Mouse (Mus musculus) embryonic facial prominence, embryonic 13.5 days (tissue): ENCODE data around the gene Cit. TPM values are rescaled to one million over a fixed set of nuclear protein-coding genes. Genes with fewer than 3 reads are reported as not detected.

Experiments used
- ATAC-seq: fragments of 200-750 bp; cut with Nextera tagmentation; 2 replicates; pipeline ENCODE4 v1.8.0; 2017; ENCODE audit warnings: low read depth; ENCODE audit not compliant: insufficient number of reproducible peaks, insufficient read depth, low FRiP score, low TSS enrichment
- H3K27ac ChIP-seq: fragments of 300-500 bp; sonication (generic); 2 replicates; pipeline ENCODE4 v1.5.1; 2015; ENCODE audit warnings: moderate library complexity, mild to moderate bottlenecking, inconsistent platforms
- H3K27me3 ChIP-seq: fragments of 300-500 bp; sonication (generic); 2 replicates; pipeline ENCODE4 v1.6.1; 2015; ENCODE audit warnings: mild to moderate bottlenecking, inconsistent platforms
- H3K36me3 ChIP-seq: fragments of 300-500 bp; sonication (generic); 2 replicates; pipeline ENCODE4 v1.6.1; 2015; ENCODE audit warnings: mild to moderate bottlenecking, inconsistent platforms
- H3K4me1 ChIP-seq: fragments of 300-500 bp; sonication (generic); 2 replicates; pipeline ENCODE4 v1.6.1; 2015; ENCODE audit warnings: inconsistent platforms
- H3K4me2 ChIP-seq: fragments of 300-500 bp; sonication (generic); 2 replicates; pipeline ENCODE4 v1.6.1; 2015; ENCODE audit warnings: moderate library complexity, mild to moderate bottlenecking, inconsistent platforms
- H3K4me3 ChIP-seq: fragments of 300-500 bp; sonication (generic); 2 replicates; pipeline ENCODE4 v1.5.1; 2015; ENCODE audit warnings: mild to moderate bottlenecking, inconsistent platforms
- H3K9ac ChIP-seq: fragments of 300-500 bp; sonication (generic); 2 replicates; pipeline ENCODE4 v1.6.1; 2015; ENCODE audit warnings: mild to moderate bottlenecking, inconsistent platforms
- H3K9me3 ChIP-seq: fragments of 300-500 bp; sonication (generic); 2 replicates; pipeline ENCODE4 v1.6.1; 2016; ENCODE audit warnings: inconsistent platforms
- WGBS: fragments of 180-500 bp; shearing (Covaris S2); methylation state at CpG from one replicate; pipeline ENCODE4 v1.1.7; 2015; ENCODE audit warnings: mixed read lengths; 5-methylcytosine and 5-hydroxymethylcytosine counted together
- polyA plus RNA-seq: library from polyadenylated mRNA; unstranded; fragments of >200 nt; fragmentation: Nextera tagmentation; extraction: Ambion mirVana; gene quantifications from 2 replicates; pipeline ENCODE4 v1.2.1, GENCODE M21; 2015

The Cit gene
- polyA plus RNA-seq, 1 experiment from 2014 or later = 31.6 TPM

DNA sequence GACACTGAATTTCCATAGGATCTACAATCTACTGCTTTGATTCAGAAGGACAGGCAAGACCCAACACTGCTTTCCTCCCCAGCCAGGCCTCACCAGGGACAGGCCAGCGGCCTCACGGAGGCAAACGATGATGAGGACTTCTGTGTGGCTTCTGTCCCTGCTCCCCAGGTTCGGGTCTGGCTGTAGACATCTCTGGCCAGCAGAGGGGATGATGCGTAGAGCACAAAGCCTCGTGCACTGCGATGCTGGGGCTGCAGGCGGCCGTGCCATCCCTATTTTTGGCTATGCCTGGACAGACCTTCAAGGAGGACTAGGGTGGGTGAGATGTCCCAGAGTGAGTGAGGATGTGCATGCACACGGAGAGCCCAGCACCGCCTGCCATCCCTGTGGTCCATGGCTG, 169.2 kb downstream of the Cit start:
- H3K4me1 ChIP-seq = 0 out of 2 replicates have a peak, but pooled peaks cover under 1% of the 10 kb centered on the region

DNA sequence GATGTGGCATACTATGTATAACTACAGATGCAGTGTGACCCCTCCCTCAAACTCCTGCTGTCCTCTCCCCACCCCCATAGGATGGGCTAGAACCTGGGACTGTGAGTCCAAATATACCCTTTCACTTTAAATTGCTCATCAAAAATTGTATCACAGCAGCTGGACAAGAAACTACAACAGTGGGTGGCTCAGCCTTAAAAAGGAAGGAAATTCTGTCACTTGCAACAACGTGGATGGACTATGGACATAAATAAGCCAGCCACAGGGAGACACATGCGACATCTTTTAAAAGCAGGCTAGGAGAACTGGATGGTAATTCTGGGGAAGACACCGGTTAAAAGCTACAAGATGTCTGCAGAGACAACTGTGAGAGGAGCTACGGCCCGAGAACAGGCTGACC, 171.5 kb downstream of the Cit start:
- Histone ChIP-seq H3K4me2 (no peak overlapping the region), H3K9me3 (no peaks in the 10 kb centered on the region), H3K27ac (no peak overlapping the region), H3K36me3 (peaks cover 92% of the 10 kb centered on the region), H3K4me3 (no peak overlapping the region), H3K27me3 (no peaks in the 10 kb centered on the region), H3K9ac (no peak overlapping the region), H3K4me1 (no peaks in the 10 kb centered on the region)
- WGBS = 94% methylated on average over 5 of the region's 5 CpGs
- no peak for ATAC-seq

More for the DNA sequence above, 169.2 kb downstream of the Cit start:
- Histone ChIP-seq H3K9me3 (no peaks in the 10 kb centered on the region), H3K27ac (no peak overlapping the region), H3K36me3 (peaks cover 70% of the 10 kb centered on the region), H3K27me3 (no peaks in the 10 kb centered on the region), H3K4me3 (no peak overlapping the region), H3K4me2 (no peak overlapping the region), H3K9ac (no peak overlapping the region)
- no peak for ATAC-seq
- WGBS = 95% methylated on average over 11 of the region's 11 CpGs

DNA sequence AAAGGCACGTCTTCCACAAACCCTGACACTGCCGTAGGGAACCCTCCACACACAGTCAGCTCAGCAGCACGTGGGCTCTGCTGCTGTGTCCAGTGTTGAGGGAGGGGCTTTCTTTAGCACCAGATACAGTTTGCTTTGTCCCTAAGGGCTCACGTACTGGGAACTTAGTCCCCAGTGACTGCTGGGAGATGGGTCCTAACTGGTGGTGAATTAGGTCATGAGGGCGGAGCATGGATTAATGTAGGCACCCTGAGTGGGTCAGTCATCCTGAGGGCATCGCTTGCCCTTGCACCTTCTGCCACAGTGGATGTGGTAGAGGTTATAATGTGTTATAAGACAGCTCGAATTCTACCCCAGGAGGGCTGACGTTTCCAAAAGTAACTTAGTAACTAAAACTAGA, 172.3 kb downstream of the Cit start:
- H3K27ac ChIP-seq = no peak overlapping the region
- H3K9ac ChIP-seq = no peak overlapping the region
- no peak overlapping the region for H3K4me3 ChIP-seq
- 93% methylated on average over 8 of the region's 8 CpGs for WGBS
- no peaks in the 10 kb centered on the region for H3K9me3 ChIP-seq
- H3K27me3 ChIP-seq = no peaks in the 10 kb centered on the region
- ATAC-seq = no peak
- H3K4me2 ChIP-seq = no peak overlapping the region
- peaks cover 99% of the 10 kb centered on the region for H3K36me3 ChIP-seq
- peaks cover 5% of the 10 kb centered on the region for H3K4me1 ChIP-seq

DNA sequence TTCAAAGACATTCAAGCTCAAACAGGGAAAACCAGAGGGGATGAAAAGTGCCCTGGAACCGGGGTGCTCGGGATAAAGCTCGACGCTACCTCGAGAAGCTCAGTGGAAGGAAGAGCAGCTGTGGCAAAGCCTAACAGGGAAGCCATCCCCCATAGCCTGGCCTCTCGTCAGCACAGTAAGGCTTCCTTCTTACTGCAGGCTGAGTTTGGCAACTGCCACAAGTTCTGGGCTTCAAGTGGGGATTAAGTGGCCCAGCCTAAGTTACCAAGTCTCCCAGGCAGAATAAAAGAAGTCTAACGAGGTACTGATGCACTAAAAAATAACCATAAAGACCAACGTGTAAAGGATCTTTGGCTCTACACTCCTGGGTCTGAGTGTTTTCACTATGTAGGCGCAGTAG, 173.1 kb downstream of the Cit start:
- no peak overlapping the region for H3K9ac ChIP-seq
- H3K4me2 ChIP-seq = no peak overlapping the region
- H3K9me3 ChIP-seq = no peaks in the 10 kb centered on the region
- WGBS = 90% methylated on average over 9 of the region's 9 CpGs
- no peaks in the 10 kb centered on the region for H3K27me3 ChIP-seq
- no peak for ATAC-seq
- H3K27ac ChIP-seq = no peak overlapping the region
- peaks cover 13% of the 10 kb centered on the region for H3K4me1 ChIP-seq
- H3K4me3 ChIP-seq = no peak overlapping the region
- H3K36me3 ChIP-seq = peaks cover 91% of the 10 kb centered on the region

DNA sequence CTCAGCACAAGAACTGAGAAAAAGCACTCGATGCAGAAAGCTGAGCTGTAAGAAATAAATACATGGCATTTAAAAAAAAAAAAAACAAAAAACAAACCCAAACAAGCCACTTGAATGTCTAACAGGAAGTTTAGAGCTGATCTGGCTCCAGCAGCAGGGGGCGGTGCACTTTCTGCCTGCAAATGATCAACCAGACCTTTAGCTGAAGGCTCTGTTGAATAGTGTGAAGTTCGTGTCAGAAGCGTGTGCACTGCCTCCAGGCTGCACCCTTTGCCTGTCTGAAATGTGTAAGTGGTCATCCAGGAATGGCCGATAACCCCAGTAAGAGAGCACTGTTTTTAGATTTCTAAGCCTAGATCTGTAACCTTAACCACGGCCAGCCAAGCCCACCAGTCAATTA, 173.7 kb downstream of the Cit start:
- no peaks in the 10 kb centered on the region for H3K27me3 ChIP-seq
- H3K4me2 ChIP-seq = no peak overlapping the region
- H3K9ac ChIP-seq = no peak overlapping the region
- no peaks in the 10 kb centered on the region for H3K9me3 ChIP-seq
- H3K4me1 ChIP-seq = peaks cover 16% of the 10 kb centered on the region
- peaks cover 86% of the 10 kb centered on the region for H3K36me3 ChIP-seq
- no peak for ATAC-seq
- WGBS = 88% methylated on average over 6 of the region's 6 CpGs
- no peak overlapping the region for H3K4me3 ChIP-seq
- H3K27ac ChIP-seq = no peak overlapping the region

DNA sequence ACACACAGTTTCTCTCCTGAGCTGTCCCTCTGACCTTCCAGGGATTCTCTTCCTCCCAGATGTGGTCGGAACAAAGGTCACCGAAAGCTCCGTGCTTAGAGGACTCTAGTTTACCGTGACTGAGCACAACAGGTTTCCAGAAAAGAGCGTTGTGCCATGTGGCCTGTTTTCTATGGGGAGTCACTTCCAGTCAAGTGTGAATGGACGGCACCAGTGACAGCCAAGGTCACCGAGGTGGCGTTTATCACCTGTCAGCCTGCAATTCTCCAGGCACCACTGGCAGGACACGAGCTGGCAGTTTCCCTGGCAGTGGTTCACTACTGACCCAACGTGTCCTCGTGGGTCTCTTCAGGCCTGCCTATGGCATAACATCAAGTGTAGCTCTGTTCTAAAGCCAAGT, 174.3 kb downstream of the Cit start:
- Histone ChIP-seq H3K27ac (no peak overlapping the region), H3K9ac (no peak overlapping the region), H3K4me3 (no peak overlapping the region), H3K4me1 (peaks cover 16% of the 10 kb centered on the region), H3K36me3 (peaks cover 80% of the 10 kb centered on the region), H3K4me2 (no peak overlapping the region), H3K9me3 (no peaks in the 10 kb centered on the region), H3K27me3 (no peaks in the 10 kb centered on the region)
- 82% methylated on average over 11 of the region's 11 CpGs for WGBS
- ATAC-seq = no peak

DNA sequence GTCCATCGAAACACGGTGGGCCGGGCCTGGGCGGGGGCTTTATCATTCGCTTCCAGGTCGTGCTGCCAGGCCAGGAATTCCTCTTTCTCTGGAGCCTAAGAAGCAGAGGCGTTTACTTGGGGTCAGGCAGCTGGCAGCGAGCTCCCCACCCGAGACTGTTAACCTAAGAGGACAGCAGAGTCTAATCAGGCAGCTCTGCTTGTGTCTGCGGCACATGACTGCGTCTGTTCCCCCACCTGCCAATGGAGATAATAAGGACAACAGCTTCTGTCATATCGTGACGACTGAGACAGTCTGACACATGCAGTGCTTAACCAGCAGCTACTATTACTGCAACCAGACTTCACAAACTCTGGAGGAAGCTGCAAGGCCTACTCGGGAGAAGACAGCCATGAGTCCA, 176.5 kb downstream of the Cit start:
- Histone ChIP-seq H3K27ac (no peak overlapping the region), H3K4me3 (no peak overlapping the region), H3K9me3 (no peaks in the 10 kb centered on the region), H3K4me1 (peaks cover 16% of the 10 kb centered on the region), H3K36me3 (peaks cover 58% of the 10 kb centered on the region), H3K27me3 (no peaks in the 10 kb centered on the region), H3K9ac (no peak overlapping the region), H3K4me2 (no peak overlapping the region; the same call in 1 of the 2 replicates)
- ATAC-seq = no peak
- 90% methylated on average over 14 of the region's 14 CpGs for WGBS

DNA sequence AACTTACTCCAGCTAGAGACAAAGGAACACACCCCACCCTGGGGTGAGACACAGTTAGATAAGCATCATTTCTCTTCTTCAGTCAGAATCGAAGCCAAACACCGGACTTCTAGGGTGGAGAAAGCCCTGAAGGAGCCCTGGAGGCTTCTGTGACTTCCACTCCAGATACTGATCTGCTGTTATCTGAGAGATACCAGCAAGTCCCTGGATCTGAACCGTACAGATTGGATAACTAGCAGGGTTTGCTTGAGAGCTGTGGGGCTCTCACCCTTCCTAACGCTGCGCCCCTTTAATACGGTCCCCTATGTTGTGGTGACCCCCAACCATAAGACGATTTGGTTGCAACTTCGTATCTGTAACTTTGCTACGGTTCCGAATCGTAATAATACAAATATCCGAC, 177.1 kb downstream of the Cit start:
- Histone ChIP-seq H3K4me1 (peaks cover 16% of the 10 kb centered on the region), H3K4me3 (0 out of 2 replicates have a peak overlapping the region, but pooled peaks have one; percentile 86), H3K4me2 (peak overlapping the region; percentile 66; the same call in 1 of the 2 replicates), H3K9ac (no peak overlapping the region), H3K36me3 (peaks cover 52% of the 10 kb centered on the region), H3K27ac (no peak overlapping the region), H3K27me3 (no peaks in the 10 kb centered on the region), H3K9me3 (no peaks in the 10 kb centered on the region)
- 92% methylated on average over 12 of the region's 12 CpGs for WGBS
- no peak for ATAC-seq

DNA sequence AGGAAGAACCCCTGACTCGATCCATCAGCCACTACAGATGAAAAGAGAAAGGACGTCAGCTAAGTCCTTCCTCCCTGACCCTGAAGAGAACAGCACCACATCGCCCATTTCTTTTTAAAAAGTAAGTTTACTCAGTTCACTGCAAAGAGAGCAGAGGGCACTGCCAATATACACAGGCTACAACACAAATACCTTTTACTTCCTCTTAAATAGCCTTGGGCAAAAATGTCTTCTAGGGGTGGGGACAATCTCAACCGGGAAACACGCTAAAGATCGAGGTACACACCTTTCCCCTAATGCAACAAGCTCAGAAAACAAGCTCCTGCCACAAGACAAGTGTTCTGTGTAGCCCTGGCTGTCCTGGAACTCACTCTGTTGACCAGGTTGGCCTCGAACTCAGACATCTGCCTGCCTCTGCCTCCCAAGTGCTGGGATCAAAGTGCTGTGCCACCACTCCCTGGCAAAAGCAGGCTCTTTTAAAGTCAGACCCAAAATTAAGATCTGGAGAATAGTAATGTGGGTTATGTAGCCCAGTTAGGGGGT, 177.7 kb downstream of the Cit start:
- Histone ChIP-seq H3K27ac (0 out of 2 replicates have a peak overlapping the region, but pooled peaks have one; percentile 86), H3K4me2 (peak overlapping the region; percentile 66), H3K36me3 (peaks cover 46% of the 10 kb centered on the region), H3K4me3 (peak overlapping the region; percentile 86), H3K9me3 (no peaks in the 10 kb centered on the region), H3K9ac (peak overlapping the region; percentile 92), H3K4me1 (peaks cover 16% of the 10 kb centered on the region), H3K27me3 (no peaks in the 10 kb centered on the region)
- ATAC-seq = no peak
- WGBS = 72% methylated on average over 7 of the region's 7 CpGs

DNA sequence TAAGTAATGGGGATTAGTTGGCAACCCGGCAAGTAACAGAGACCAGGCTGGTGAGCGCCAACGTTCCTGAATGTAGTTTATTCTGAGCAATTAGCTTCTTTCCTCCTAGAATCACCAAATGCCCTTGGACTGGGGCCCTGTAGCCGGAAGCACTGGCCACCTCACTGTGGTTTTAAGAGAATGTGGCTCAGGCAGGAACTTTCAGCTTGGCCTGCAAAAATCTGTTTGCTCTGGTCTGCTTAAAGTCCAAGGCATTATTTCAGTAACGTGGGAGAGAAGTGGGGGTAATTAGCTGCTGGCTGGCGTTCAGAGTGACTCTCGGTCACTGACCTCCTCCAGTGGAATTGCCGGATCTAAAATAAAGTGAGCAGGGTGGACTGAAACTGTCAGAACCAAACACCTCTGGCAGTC, 178.2 kb downstream of the Cit start:
- 0 out of 2 replicates have a peak overlapping the region, but pooled peaks have one; percentile 86 for H3K27ac ChIP-seq
- 15% methylated on average over 8 of the region's 8 CpGs for WGBS
- no peak for ATAC-seq
- H3K4me2 ChIP-seq = peak overlapping the region; percentile 66
- peak overlapping the region; percentile 92 for H3K9ac ChIP-seq
- H3K4me1 ChIP-seq = peaks cover 16% of the 10 kb centered on the region
- H3K9me3 ChIP-seq = no peaks in the 10 kb centered on the region
- H3K36me3 ChIP-seq = peaks cover 41% of the 10 kb centered on the region
- H3K27me3 ChIP-seq = no peaks in the 10 kb centered on the region
- peak overlapping the region; percentile 86 for H3K4me3 ChIP-seq

DNA sequence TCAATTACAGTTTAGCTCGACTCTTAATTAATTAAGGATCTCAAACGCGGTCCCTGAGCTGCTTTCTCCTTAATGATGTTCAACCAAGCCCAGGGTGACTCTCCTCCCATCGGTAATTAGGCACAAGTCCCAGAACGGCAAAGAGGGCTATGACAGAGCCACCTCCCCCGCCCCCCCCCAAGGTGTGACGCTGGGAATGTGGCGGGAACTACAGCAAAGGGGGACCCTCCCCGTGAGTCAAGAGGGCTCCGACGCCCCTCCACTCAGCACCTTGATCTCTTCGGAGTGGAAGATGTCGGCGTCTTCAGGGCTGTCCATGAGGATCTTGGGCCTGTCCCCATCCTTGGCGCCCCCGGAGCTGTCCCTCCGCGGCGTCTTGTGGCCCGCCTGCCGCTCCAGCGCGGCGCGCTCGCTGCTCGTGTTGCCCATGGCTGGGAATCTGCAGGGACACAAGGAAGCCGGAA, 178.8 kb downstream of the Cit start:
- Histone ChIP-seq H3K4me2 (peak overlapping the region; percentile 66), H3K36me3 (peaks cover 35% of the 10 kb centered on the region), H3K9me3 (no peaks in the 10 kb centered on the region), H3K4me1 (peaks cover 16% of the 10 kb centered on the region), H3K27ac (peak overlapping the region; percentile 86), H3K27me3 (no peaks in the 10 kb centered on the region), H3K9ac (peak overlapping the region; percentile 92), H3K4me3 (peak overlapping the region; percentile 86)
- peak; percentile 66 for ATAC-seq
- under 1% methylated on average over 28 of the region's 28 CpGs for WGBS

DNA sequence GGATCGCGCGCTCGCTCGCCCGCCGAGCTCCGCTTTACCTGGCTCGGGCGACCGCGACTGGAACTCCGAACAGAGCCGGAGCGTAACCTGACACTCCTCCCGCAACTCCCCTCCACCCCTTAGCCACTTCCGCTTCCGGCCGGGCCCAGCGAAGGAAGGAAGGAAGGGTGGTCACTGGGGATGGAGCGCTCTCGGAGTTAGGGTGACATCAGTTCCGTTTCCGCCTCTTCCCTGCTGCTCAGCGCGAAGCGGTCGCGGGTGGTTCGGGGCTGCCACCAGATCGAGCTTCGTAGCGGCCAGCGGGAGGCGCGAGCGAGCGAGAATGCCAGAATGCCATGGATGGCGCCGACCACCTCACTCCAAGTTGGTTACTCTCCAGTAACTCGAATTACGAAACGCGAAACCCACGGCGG, 179.3 kb downstream of the Cit start, which contains the start of gene Prkab1:
Gene Prkab1 (minus strand): TSS at position 182 of the 413 bp plus-strand sequence.
- WGBS = under 1% methylated on average over 45 of the region's 46 CpGs
- Histone ChIP-seq H3K9me3 (no peaks in the 10 kb centered on the region), H3K9ac (peak within 1 kb of the TSS; percentile 92), H3K4me1 (peaks cover 20% of the 10 kb centered on the region), H3K4me2 (peak within 1 kb of the TSS; percentile 66), H3K4me3 (peak within 1 kb of the TSS; percentile 86), H3K27me3 (no peaks in the 10 kb centered on the region), H3K36me3 (peaks cover 30% of the 10 kb centered on the region), H3K27ac (peak within 1 kb of the TSS; percentile 86)
- peak; percentile 95 for ATAC-seq
